ENCODE assay signal across 13 mouse cellular contexts in genomic region chr12:84884423-84885076, GRCm38 (mm10). TPM values are rescaled to one million over a fixed set of nuclear protein-coding genes. Genes with fewer than 3 reads are reported as not detected.
DNase-seq lines count a peak whose midpoint lies in the region; ATAC-seq and TF ChIP-seq lines count a peak whose summit lies in the region.
"Had no signal": no experiment of that assay in that cellular context is flagged by ENCODE, and none has a peak within 500 bp of the region (broad histone marks: within the 10 kb centered on the region; RNA-seq: fewer than 3 reads in every experiment).

No protein-coding gene starts in this region.

- CTCF ChIA-PET in Patski (lab: Charles Lee), result no interaction called here

- H3K36me3 ChIP-seq in lung, embryonic 14.5 days (ENCODE audit: insufficient read depth), result no peaks in the 10 kb centered on the region
- no peaks in the 10 kb centered on the region for H3K36me3 ChIP-seq in C2C12 (ENCODE audit: control insufficient read depth, insufficient read depth)
- H3K36me3 ChIP-seq: hindbrain, embryonic 15.5 days; kidney, embryonic 15.5 days had no signal

- no peak overlapping the region for H3K4me3 ChIP-seq in lung, embryonic 14.5 days (ENCODE audit: low read depth, low read length)
- no peak overlapping the region for H3K4me3 ChIP-seq in C2C12 (ENCODE audit: insufficient read depth, poor library complexity, severe bottlenecking)
- H3K4me3 ChIP-seq: hindbrain, embryonic 15.5 days; kidney, embryonic 15.5 days had no signal

- TF ChIP-seq CTCF in lung, embryonic 14.5 days (IDR thresholded peaks at IDR 0.05; ENCODE audit: low read depth), result no peak
- no peak for TF ChIP-seq CTCF in C2C12 (IDR thresholded peaks at IDR 0.05; ENCODE audit: control insufficient read depth, insufficient read depth, insufficient read length)
- no peak for TF ChIP-seq CTCF in Patski (IDR thresholded peaks at IDR 0.05)

- H3ac ChIP-seq in C2C12 (ENCODE audit: control insufficient read depth, insufficient read length, low read depth), result no peak overlapping the region

- 0 out of 2 replicates have a peak, but pooled peaks have one; percentile 18 for ATAC-seq in lung, embryonic 14.5 days (ENCODE audit: insufficient read depth)
- peak; percentile 41 for ATAC-seq in Patski
- ATAC-seq: liver, postnatal 0 days; midbrain, embryonic 16.5 days had no signal

- in situ Hi-C loops in Patski (cut with MboI; ENCODE audit: low pct_unique_long_range_greater_than_20kb), result no loop called here

- 71% methylated on average over 7 of the region's 7 CpGs for WGBS in lung, embryonic 14.5 days

- no peaks in the 10 kb centered on the region for H3K79me3 ChIP-seq in C2C12 (ENCODE audit: low read depth)

- POLR2A ChIA-PET in Patski (lab: Charles Lee), result no interaction called here

- peak; percentile 28 for DNase-seq in lung, embryonic 14.5 days
- no peak for DNase-seq in lung, postnatal 14 days
- DNase-seq in Patski (ENCODE audit: low read depth, low spot score), result no peak
- DNase-seq in mesoderm, embryonic 11.5 days (ENCODE audit: low read depth, low spot score), result peak; percentile 38
- no peak for DNase-seq in thymus, postnatal 36 days
- no peak for DNase-seq in layer of hippocampus, adult 11-12 months (ENCODE audit: low spot score)
- DNase-seq: cerebellum, adult 8-10 months; liver, postnatal 0 days had no signal

- H3K4me1 ChIP-seq in lung, embryonic 14.5 days (ENCODE audit: insufficient read depth), result no peaks in the 10 kb centered on the region
- H3K4me1 ChIP-seq: hindbrain, embryonic 15.5 days; kidney, embryonic 15.5 days had no signal

- no peaks in the 10 kb centered on the region for H3K9me3 ChIP-seq in lung, embryonic 14.5 days (ENCODE audit: low read depth, low read length)
- H3K9me3 ChIP-seq: hindbrain, embryonic 15.5 days; kidney, embryonic 15.5 days had no signal

- peak overlapping the region; percentile 30; the same call in 1 of the 2 replicates for H3K27ac ChIP-seq in lung, embryonic 14.5 days (ENCODE audit: low read depth)
- H3K27ac ChIP-seq: hindbrain, embryonic 15.5 days; kidney, embryonic 15.5 days had no signal

- H3K79me2 ChIP-seq in C2C12 (ENCODE audit: control insufficient read depth, insufficient read depth), result peaks cover 4% of the 10 kb centered on the region

- no peak overlapping the region for H3K4me2 ChIP-seq in lung, embryonic 14.5 days
- H3K4me2 ChIP-seq: hindbrain, embryonic 15.5 days; kidney, embryonic 15.5 days had no signal

- H3K27me3 ChIP-seq in lung, embryonic 14.5 days (ENCODE audit: insufficient read depth, low read length), result no peaks in the 10 kb centered on the region
- no peaks in the 10 kb centered on the region for H3K27me3 ChIP-seq in C2C12 (ENCODE audit: control insufficient read depth, insufficient read depth, insufficient read length)
- H3K27me3 ChIP-seq in Patski, result no peaks in the 10 kb centered on the region

- H3K9ac ChIP-seq in lung, embryonic 14.5 days, result no peak overlapping the region
- H3K9ac ChIP-seq: hindbrain, embryonic 15.5 days; kidney, embryonic 15.5 days; liver, postnatal 0 days had no signal

TF ChIP-seq in C2C12, 6 proteins besides CTCF, POLR2A, EP300 and RAD21:
- TF ChIP-seq MYOD1 (IDR thresholded peaks at IDR 0.05; ENCODE audit: control insufficient read depth, insufficient read length, low read depth) (peak; percentile 75), MYOG (IDR thresholded peaks at IDR 0.05; ENCODE audit: control insufficient read depth, extremely low read depth, insufficient read length) (no peak), FOSL1 (IDR thresholded peaks at IDR 0.05; ENCODE audit: insufficient read depth, low read length, poor library complexity, severe bottlenecking) (no peak), MAX (IDR thresholded peaks at IDR 0.05) (peak; percentile 7), CEBPB (IDR thresholded peaks at IDR 0.05; ENCODE audit: low read depth) (no peak), USF1 (IDR thresholded peaks at IDR 0.05; ENCODE audit: low read depth) (no peak)

RNA-seq across cellular contexts. Expression of gene Ltbp2, which starts 8.2 kb away (rescaled TPM):
- 6.8 and 6.9 TPM in 2 replicates for polyA plus RNA-seq in lung, embryonic 14.5 days (2014; fragmentation: Nextera tagmentation; extraction: Ambion mirVana)
- polyA plus RNA-seq in C2C12 (2012; fragmentation: generic; extraction: Trizol) (49.5 TPM), Patski (2021) (19.0 TPM)
- polyA plus RNA-seq: forebrain, embryonic 11.5 days had no signal

Comparison
In these comparisons a context has a peak if more than half of its experiments do, and no peak if none do; other contexts are left out.
1. DNase-seq: peak in lung, embryonic 14.5 days (single experiment) and mesoderm, embryonic 11.5 days (single experiment); none in lung, postnatal 14 days (single experiment), Patski (single experiment), thymus, postnatal 36 days (0 of 2) and layer of hippocampus, adult 11-12 months (single experiment).